ENCODE assay signal across 10 mouse cellular contexts in genomic region chr8:8484546-8484945, GRCm38 (mm10).
DNase-seq lines count a peak whose midpoint lies in the region; ATAC-seq and TF ChIP-seq lines count a peak whose summit lies in the region.
"Had no signal": no experiment of that assay in that cellular context is flagged by ENCODE, and none has a peak within 500 bp of the region (broad histone marks: within the 10 kb centered on the region; RNA-seq: fewer than 3 reads in every experiment).

No protein-coding gene starts in this region.

- no peak overlapping the region for H3K27ac ChIP-seq in forebrain, embryonic 13.5 days
- no peak overlapping the region for H3K27ac ChIP-seq in hindbrain, postnatal 0 days
- H3K27ac ChIP-seq in neural tube, embryonic 15.5 days (replicated peaks), result no peak overlapping the region; the same call in 1 of the 2 replicates

- no peak overlapping the region for H3K4me3 ChIP-seq in forebrain, embryonic 13.5 days
- H3K4me3 ChIP-seq in hindbrain, postnatal 0 days (ENCODE audit: low read length), result no peak overlapping the region
- no peak overlapping the region for H3K4me3 ChIP-seq in neural tube, embryonic 15.5 days (replicated peaks)
- H3K4me3 ChIP-seq: erythroblast, embryonic 14.5 days had no signal

- peaks cover 50% of the 10 kb centered on the region for H3K4me1 ChIP-seq in forebrain, embryonic 13.5 days
- H3K4me1 ChIP-seq in hindbrain, postnatal 0 days (ENCODE audit: insufficient read depth, low read length), result peaks cover 18% of the 10 kb centered on the region
- peaks cover 26% of the 10 kb centered on the region for H3K4me1 ChIP-seq in neural tube, embryonic 15.5 days

- no peak overlapping the region for H3K9ac ChIP-seq in forebrain, embryonic 13.5 days
- H3K9ac ChIP-seq in hindbrain, postnatal 0 days (replicated peaks; ENCODE audit: low read length), result no peak overlapping the region
- H3K9ac ChIP-seq in neural tube, embryonic 15.5 days (replicated peaks), result no peak overlapping the region

- H3K27me3 ChIP-seq in forebrain, embryonic 13.5 days, result 0 out of 2 replicates have a peak, but pooled peaks cover 6% of the 10 kb centered on the region
- H3K27me3 ChIP-seq in hindbrain, postnatal 0 days (ENCODE audit: insufficient read depth, low read length), result no peaks in the 10 kb centered on the region
- no peaks in the 10 kb centered on the region for H3K27me3 ChIP-seq in neural tube, embryonic 15.5 days (replicated peaks)

- no peaks in the 10 kb centered on the region for H3K36me3 ChIP-seq in forebrain, embryonic 13.5 days (ENCODE audit: poor library complexity, severe bottlenecking)
- no peaks in the 10 kb centered on the region for H3K36me3 ChIP-seq in hindbrain, postnatal 0 days (ENCODE audit: insufficient read depth, low read length)
- no peaks in the 10 kb centered on the region for H3K36me3 ChIP-seq in neural tube, embryonic 15.5 days

- DNase-seq in embryo, embryonic 10.5 days (ENCODE audit: low spot score), result peak; percentile 70
- peak; percentile 74 for DNase-seq in hindbrain, postnatal 0 days (ENCODE audit: low spot score)
- no peak for DNase-seq in right cerebral cortex, postnatal 36 days (ENCODE audit: low spot score in 2 of 2)
- DNase-seq in natural killer cell, adult 2 months (ENCODE audit: low spot score in 2 of 2), result no peak
- DNase-seq in frontal cortex, adult 2 months (ENCODE audit: extremely low spot score in 1 of 2, low spot score in 1 of 2), result no peak
- DNase-seq: cerebellum, postnatal 14 days had no signal

- no peak for TF ChIP-seq CTCF in hindbrain, postnatal 0 days (IDR thresholded peaks at IDR 0.05; ENCODE audit: low read depth)

- ATAC-seq in forebrain, embryonic 13.5 days, result peak; percentile 56
- peak; percentile 84 for ATAC-seq in hindbrain, postnatal 0 days
- peak; percentile 54; the same call in 1 of the 2 replicates for ATAC-seq in neural tube, embryonic 15.5 days (ENCODE audit: low FRiP score)
- ATAC-seq: activated CD4-positive, CD25-positive, alpha-beta regulatory T cell, adult 4 months had no signal

- peak overlapping the region; percentile 14; the same call in 1 of the 2 replicates for H3K4me2 ChIP-seq in forebrain, embryonic 13.5 days
- H3K4me2 ChIP-seq in hindbrain, postnatal 0 days (ENCODE audit: low read depth, low read length), result peak overlapping the region; percentile 22
- peak overlapping the region; percentile 7; the same call in 1 of the 2 replicates for H3K4me2 ChIP-seq in neural tube, embryonic 15.5 days

- 3% methylated on average over 8 of the region's 8 CpGs for WGBS in forebrain, embryonic 13.5 days
- WGBS in hindbrain, postnatal 0 days, result 7% methylated on average over 8 of the region's 8 CpGs
- WGBS in neural tube, embryonic 15.5 days, result 15% methylated on average over 8 of the region's 8 CpGs

- H3K9me3 ChIP-seq in forebrain, embryonic 13.5 days (replicated peaks), result no peaks in the 10 kb centered on the region
- H3K9me3 ChIP-seq in hindbrain, postnatal 0 days (ENCODE audit: low read length), result no peaks in the 10 kb centered on the region
- no peaks in the 10 kb centered on the region for H3K9me3 ChIP-seq in neural tube, embryonic 15.5 days (replicated peaks)

Comparison
In these comparisons a context has a peak if more than half of its experiments do, and no peak if none do; other contexts are left out.
1. DNase-seq: peak in embryo, embryonic 10.5 days (single experiment) and hindbrain, postnatal 0 days (single experiment); none in right cerebral cortex, postnatal 36 days (0 of 2), natural killer cell, adult 2 months (0 of 2) and frontal cortex, adult 2 months (0 of 2).
2. Peak in every context shown above with its lines, with median percentiles within 50 percentile points of each other: ATAC-seq and H3K4me2 ChIP-seq.